Mouse (Mus musculus): Measurements from ENCODE around the gene Bahcc1.

GRCm38 (mm10) chr11:120256108-120256507, 23.4 kb downstream of the Bahcc1 start:
- TF ChIP-seq CTCF (IDR thresholded peaks at IDR 0.05; ENCODE audit: borderline replicate concordance, extremely low read depth, insufficient read depth, insufficient read length): no peak
- TF ChIP-seq POLR2A (IDR thresholded peaks at IDR 0.05; ENCODE audit: borderline replicate concordance, extremely low read depth, insufficient read depth, insufficient read length, poor library complexity, severe bottlenecking): no peak
